Mouse (Mus musculus): Measurements from ENCODE around the gene Cbx8.

DNA sequence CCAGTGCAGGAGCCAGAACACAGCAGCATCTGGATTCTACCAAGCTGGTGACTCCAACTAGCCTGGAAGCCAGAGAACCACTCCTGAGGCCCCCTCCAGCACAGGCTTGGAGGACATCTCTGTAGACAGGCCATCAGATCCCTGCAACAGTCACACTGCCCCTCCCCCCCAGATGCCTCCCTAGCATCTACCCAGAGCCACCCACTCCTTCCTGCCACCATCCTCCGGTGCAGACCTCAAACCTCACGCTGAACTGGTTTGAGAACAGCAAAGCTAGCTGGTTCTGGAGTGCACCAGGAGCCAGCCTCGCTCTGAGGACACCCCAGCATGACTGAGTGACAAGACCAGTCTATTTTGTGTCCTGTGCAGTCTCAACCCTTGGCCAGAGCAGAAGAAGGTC, 48.0 kb downstream of the Cbx8 start:
- TF ChIP-seq POLR2AphosphoS5 (IDR thresholded peaks at IDR 0.05; ENCODE audit: insufficient replicate concordance, low read depth, low read length) (no peak), CTCF (IDR thresholded peaks at IDR 0.05; ENCODE audit: low read depth, low read length) (no peak), GATA1 (IDR thresholded peaks at IDR 0.05; ENCODE audit: borderline replicate concordance, low read length) (no peak), TAL1 (conservative IDR thresholded peaks at IDR 0.05; ENCODE audit: low read depth, low read length) (no peak), GATA2 (IDR thresholded peaks at IDR 0.05; ENCODE audit: borderline replicate concordance, low read depth, low read length) (no peak)

All from G1E (cell line).